Mouse (Mus musculus) intestine, embryonic 14.5 days (tissue): Measurements from ENCODE around the gene Supv3l1. TPM values are rescaled to one million over a fixed set of nuclear protein-coding genes. Genes with fewer than 3 reads are reported as not detected.

Experiments used
- ATAC-seq: fragments of 200-750 bp; cut with Nextera tagmentation; replicated peaks from 2 replicates; pipeline ENCODE4 v1.8.0; 2017; ENCODE audit warnings: low read depth, moderate number of reproducible peaks, moderate TSS enrichment, moderate library complexity; ENCODE audit not compliant: low FRiP score, low TSS enrichment
- DNase-seq: peaks from one replicate; pipeline ENCODE4 v3.0.0-alpha.2; 2018; ENCODE audit warnings: low spot score
- H3K27ac ChIP-seq: fragments of 300-500 bp; sonication (generic); 2 replicates; pipeline ENCODE4 v1.5.1; 2014; ENCODE audit warnings: low read depth, mild to moderate bottlenecking, control low read depth
- H3K27me3 ChIP-seq: fragments of 300-500 bp; sonication (generic); replicated peaks from 2 replicates; pipeline ENCODE4 v1.6.1; 2014; ENCODE audit warnings: low read length, control low read depth; ENCODE audit not compliant: control insufficient read depth, insufficient read depth
- H3K36me3 ChIP-seq: fragments of 300-500 bp; sonication (generic); 2 replicates; pipeline ENCODE4 v1.6.1; 2014; ENCODE audit warnings: low read length, control low read depth; ENCODE audit not compliant: control insufficient read depth, insufficient read depth
- H3K4me1 ChIP-seq: fragments of 300-500 bp; sonication (generic); replicated peaks from 2 replicates; pipeline ENCODE4 v1.6.1; 2014; ENCODE audit warnings: low read length, control low read depth, mixed read lengths; ENCODE audit not compliant: control insufficient read depth, insufficient read depth
- H3K4me2 ChIP-seq: fragments of 300-500 bp; sonication (generic); 2 replicates; pipeline ENCODE4 v1.6.1; 2014; ENCODE audit warnings: low read length
- H3K4me3 ChIP-seq: fragments of 300-500 bp; sonication (generic); 2 replicates; pipeline ENCODE4 v1.5.1; 2014; ENCODE audit warnings: low read depth, low read length, control low read depth, mixed read lengths
- H3K9ac ChIP-seq: fragments of 300-500 bp; sonication (generic); 2 replicates; pipeline ENCODE4 v1.6.1; 2014; ENCODE audit warnings: mild to moderate bottlenecking, low read length
- H3K9me3 ChIP-seq: fragments of 300-500 bp; sonication (generic); 2 replicates; pipeline ENCODE4 v1.6.1; 2016; ENCODE audit warnings: low read length, control low read depth; ENCODE audit not compliant: control insufficient read depth
- WGBS: fragments of 180-500 bp; shearing (Covaris S2); extraction: QIAGEN DNeasy Blood & Tissue Kit; methylation state at CpG from one replicate; pipeline ENCODE4 v1.1.7; 2014; 5-methylcytosine and 5-hydroxymethylcytosine counted together
- polyA plus RNA-seq: library from polyadenylated mRNA; unstranded; fragments of >200 nt; fragmentation: Nextera tagmentation; extraction: Ambion mirVana; gene quantifications from 2 replicates; pipeline ENCODE4 v1.2.1, GENCODE M21; 2014

The Supv3l1 gene
- polyA plus RNA-seq, 1 experiment from 2014 or later = 31.2 TPM

- ATAC-seq = 0 out of 2 replicates have a peak, but pooled peaks have one; percentile 43
- H3K27me3 ChIP-seq = no peaks in the 10 kb centered on the region
- H3K4me2 ChIP-seq = peak overlapping the region; percentile 38
- peaks cover 6% of the 10 kb centered on the region; the same call in 1 of the 2 replicates for H3K4me1 ChIP-seq
- H3K36me3 ChIP-seq = no peaks in the 10 kb centered on the region
- H3K4me3 ChIP-seq = peak overlapping the region; percentile 13; the same call in 1 of the 2 replicates
- H3K9ac ChIP-seq = no peak overlapping the region
- 31% methylated on average over 14 of the region's 14 CpGs for WGBS
- H3K9me3 ChIP-seq = no peaks in the 10 kb centered on the region
- peak overlapping the region; percentile 29; the same call in 1 of the 2 replicates for H3K27ac ChIP-seq
- peak; percentile 77 for DNase-seq
Measured at GRCm38 (mm10) chr10:62404901-62405300, 44.6 kb downstream of the Supv3l1 start.

DNA sequence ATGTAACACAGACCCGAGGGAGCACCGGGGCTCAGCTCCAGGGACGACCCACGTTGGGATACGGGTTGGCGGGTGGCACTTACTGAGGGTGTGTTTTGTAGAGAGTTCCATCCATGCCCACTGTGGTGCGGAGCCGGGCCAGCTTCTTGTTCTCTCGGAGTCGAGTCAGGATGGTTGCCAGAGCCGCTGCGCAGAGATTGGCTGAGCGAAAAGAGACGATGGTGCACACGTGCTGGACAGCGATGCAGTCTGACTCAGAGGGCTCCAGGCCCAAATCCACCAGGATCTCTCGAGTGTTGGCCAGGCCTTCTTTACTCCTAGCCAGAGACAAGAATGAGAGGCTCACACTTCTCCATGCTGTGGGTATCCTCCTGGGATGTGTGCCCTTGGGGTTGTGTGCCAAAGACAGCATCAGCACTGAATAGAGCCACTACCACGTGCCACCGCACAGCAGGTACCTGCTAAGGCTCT, 47.9 kb downstream of the Supv3l1 start:
- 85% methylated on average over 19 of the region's 19 CpGs for WGBS
- Histone ChIP-seq H3K9ac (no peak overlapping the region), H3K36me3 (no peaks in the 10 kb centered on the region), H3K4me3 (no peak overlapping the region), H3K27ac (no peak overlapping the region), H3K4me2 (no peak overlapping the region), H3K4me1 (peaks cover 6% of the 10 kb centered on the region; the same call in 1 of the 2 replicates), H3K27me3 (no peaks in the 10 kb centered on the region), H3K9me3 (no peaks in the 10 kb centered on the region)
- DNase-seq (no peak), ATAC-seq (no peak)

DNA sequence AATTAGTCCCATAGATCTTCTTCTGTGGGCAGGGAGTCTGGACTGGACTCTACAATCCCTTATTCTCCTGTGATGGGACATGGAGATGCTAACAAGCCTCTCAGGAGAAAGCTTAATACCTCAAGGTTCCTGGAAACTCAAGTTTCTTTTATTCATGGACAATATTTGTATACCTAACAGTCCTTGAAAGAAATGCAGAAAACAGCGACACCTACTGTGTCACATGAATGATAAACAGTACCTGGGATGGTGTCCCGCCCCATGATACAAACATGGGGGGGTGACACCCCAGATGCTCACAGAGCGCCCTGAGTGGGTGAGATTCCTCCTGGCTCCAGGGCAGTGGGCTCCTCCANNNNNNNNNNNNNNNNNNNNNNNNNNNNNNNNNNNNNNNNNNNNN, 66.5 kb downstream of the Supv3l1 start:
- no peak overlapping the region for H3K9ac ChIP-seq
- no peaks in the 10 kb centered on the region for H3K4me1 ChIP-seq
- no peaks in the 10 kb centered on the region for H3K9me3 ChIP-seq
- H3K27me3 ChIP-seq = no peaks in the 10 kb centered on the region
- no peaks in the 10 kb centered on the region for H3K36me3 ChIP-seq
- 81% methylated on average over 3 of the region's 3 CpGs for WGBS
- no peak for ATAC-seq
- H3K4me3 ChIP-seq = no peak overlapping the region
- no peak overlapping the region for H3K27ac ChIP-seq
- H3K4me2 ChIP-seq = no peak overlapping the region
- no peak for DNase-seq

GRCm38 (mm10) chr10:62380936-62381335, 68.6 kb downstream of the Supv3l1 start:
- no peaks in the 10 kb centered on the region for H3K27me3 ChIP-seq
- no peaks in the 10 kb centered on the region for H3K9me3 ChIP-seq
- H3K36me3 ChIP-seq = no peaks in the 10 kb centered on the region
- ATAC-seq (no peak), DNase-seq (no peak)
- H3K4me2 ChIP-seq = no peak overlapping the region
- no peak overlapping the region for H3K9ac ChIP-seq
- H3K4me3 ChIP-seq = no peak overlapping the region
- H3K4me1 ChIP-seq = no peaks in the 10 kb centered on the region
- no peak overlapping the region for H3K27ac ChIP-seq

DNA sequence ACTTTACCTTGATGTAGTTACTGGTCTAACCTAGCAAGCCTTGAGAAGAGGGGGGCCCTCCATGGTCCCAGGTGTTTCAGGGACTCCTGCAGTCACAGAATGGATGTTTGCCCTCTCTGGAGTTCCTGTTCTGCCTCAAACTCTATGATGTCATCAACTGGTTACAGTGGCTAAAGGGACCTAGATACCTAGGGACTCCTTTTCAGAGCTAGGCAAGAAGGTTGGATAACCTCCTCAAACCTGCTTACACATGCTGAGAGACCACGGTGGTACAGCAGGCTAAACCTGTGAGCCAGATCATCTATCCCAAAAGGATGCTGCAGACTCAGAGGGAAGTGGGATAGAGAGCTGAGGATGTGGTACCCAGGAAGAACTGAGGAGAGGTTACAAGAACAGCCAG, 69.7 kb downstream of the Supv3l1 start, which contains the start of gene Hk1:
Hk1 (minus strand) TSS at position 101 of the 400 bp plus-strand sequence.
- Histone ChIP-seq H3K27ac (no peak within 1 kb of the TSS), H3K4me2 (no peak within 1 kb of the TSS), H3K4me1 (no peaks in the 10 kb centered on the region), H3K9me3 (no peaks in the 10 kb centered on the region), H3K27me3 (no peaks in the 10 kb centered on the region), H3K9ac (no peak within 1 kb of the TSS), H3K4me3 (no peak within 1 kb of the TSS), H3K36me3 (no peaks in the 10 kb centered on the region)
- no peak for ATAC-seq
- DNase-seq = no peak
- 74% methylated on average over 1 of the region's 1 CpGs for WGBS

Other genes starting within 250 kb of the Supv3l1 start
- gene Tspan15, start 218.5 kb downstream of the Supv3l1 start, polyA plus RNA-seq = 31.5 and 32.5 TPM in 2 replicates
- 0.50 and 0.98 TPM in 2 replicates for gene Tacr2, start 197.3 kb downstream of the Supv3l1 start, polyA plus RNA-seq
- gene Hk1, start 69.8 kb downstream of the Supv3l1 start, polyA plus RNA-seq = 20.3 and 24.1 TPM in 2 replicates
- 4.5 and 5.8 TPM in 2 replicates for gene Hkdc1, start 27.2 kb downstream of the Supv3l1 start, polyA plus RNA-seq
- gene 4930507D05Rik, start 249 bp downstream of the Supv3l1 start, polyA plus RNA-seq = 0.37 and 0.59 TPM in 2 replicates
- gene Vps26a, start 37.1 kb upstream of the Supv3l1 start, polyA plus RNA-seq = 81.2 and 93.0 TPM in 2 replicates
- 9.8 and 11.8 TPM in 2 replicates for gene Srgn, start 77.7 kb upstream of the Supv3l1 start, polyA plus RNA-seq
- gene Kif1bp, start 128.7 kb upstream of the Supv3l1 start, polyA plus RNA-seq = 34.9 and 37.2 TPM in 2 replicates
- gene Ddx21, start 152.5 kb upstream of the Supv3l1 start, polyA plus RNA-seq = 36.7 and 37.1 TPM in 2 replicates
- 123 and 129 TPM in 2 replicates for gene Ddx50, start 201.5 kb upstream of the Supv3l1 start, polyA plus RNA-seq